Mouse (Mus musculus): ENCODE results near the gene 4933405L10Rik.

DNA sequence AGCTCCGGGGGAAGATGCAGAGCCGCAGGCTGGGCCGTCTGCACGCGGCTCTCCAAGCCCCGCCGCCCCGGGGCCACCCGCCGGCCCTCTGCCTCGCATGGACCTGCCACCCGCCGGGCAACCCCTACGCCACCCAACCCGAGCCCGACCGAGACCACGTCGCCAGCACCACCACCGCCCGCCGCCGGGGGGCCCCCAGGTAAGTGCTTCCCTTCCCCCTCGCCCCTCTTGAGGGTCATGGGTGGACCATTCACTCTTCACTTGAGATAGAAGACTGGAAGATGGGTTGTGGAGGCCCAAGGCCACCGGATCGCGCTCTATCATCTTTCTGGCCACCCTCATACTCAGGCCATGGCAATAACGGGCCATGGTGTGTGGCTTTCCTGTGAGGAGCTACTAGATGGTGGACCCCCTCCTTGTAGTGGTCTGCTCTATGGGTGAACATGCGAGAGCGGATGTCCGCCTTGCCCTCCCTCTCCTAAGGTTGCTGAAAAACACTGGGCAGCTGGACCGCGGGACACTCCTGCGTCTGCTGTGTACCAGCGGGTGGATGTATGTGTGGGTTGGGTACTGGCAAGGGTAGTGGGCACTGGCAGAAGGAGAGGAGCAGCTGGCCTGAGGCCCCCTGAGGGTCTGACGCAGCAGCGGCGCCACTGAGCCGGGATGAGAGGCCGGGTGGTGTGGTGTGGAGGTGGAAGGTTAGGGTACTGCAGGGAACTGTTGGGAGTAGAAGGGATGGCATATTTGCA lies 13.2 kb upstream of the 4933405L10Rik start:
- no peak for TF ChIP-seq JUND (conservative IDR thresholded peaks at IDR 0.05; ENCODE audit: low read depth, low read length)
- TF ChIP-seq POLR2A (IDR thresholded peaks at IDR 0.05; ENCODE audit: low read depth, low read length), result no peak
- no peak for TF ChIP-seq EP300 (IDR thresholded peaks at IDR 0.05; ENCODE audit: low read length)
- TF ChIP-seq CTCF (conservative IDR thresholded peaks at IDR 0.05 in 1 of 2, IDR thresholded peaks at IDR 0.05 in 1 of 2; ENCODE audit: low read depth in 2 of 2, low read length in 2 of 2), result no peak
- TF ChIP-seq NRF1 (IDR thresholded peaks at IDR 0.05; ENCODE audit: low read depth, low read length), result no peak
- no peak for TF ChIP-seq ETS1 (conservative IDR thresholded peaks at IDR 0.05; ENCODE audit: low read depth, low read length)
- TF ChIP-seq USF1 (IDR thresholded peaks at IDR 0.05; ENCODE audit: low read depth, low read length), result no peak

Measured in CH12.LX (cell line).